Mouse (Mus musculus) CH12.LX (cell line): ENCODE measurements at regions not wholly inside any gene's neighbourhood (a gene's known extent, or its start where the extent isn't known, plus 50 kb on each side); places are given as distances from the start of the nearest gene placed in this dataset.

Source experiments
- DNase-seq: peaks from one replicate; pipeline ENCODE4 v3.0.0-alpha.2; 2013; ENCODE audit errors: extremely low read depth
- H3K27ac ChIP-seq: 2 replicates; pipeline ENCODE4 v1.5.1; 2012; ENCODE audit warnings: low read depth, mild to moderate bottlenecking, control low read depth, moderate library complexity; ENCODE audit not compliant: insufficient read depth
- H3K27me3 ChIP-seq: replicated peaks from 2 replicates; pipeline ENCODE3; 2012; ENCODE audit warnings: inconsistent platforms
- H3K36me3 ChIP-seq, 2 experiments: replicated peaks in 1 of 2; 2 replicates each; pipeline versions ENCODE3 to v1.6.1; 2012; ENCODE audit warnings: inconsistent platforms in 1 of 2, low read length in 1 of 2, mild to moderate bottlenecking in 1 of 2, mixed read lengths in 1 of 2, moderate library complexity in 1 of 2; ENCODE audit not compliant: control insufficient read depth in 1 of 2, insufficient read depth in 1 of 2
- H3K4me1 ChIP-seq, 2 experiments: 2 replicates each; pipeline ENCODE4 v1.6.1; 2012; ENCODE audit warnings: inconsistent platforms in 1 of 2, moderate library complexity in 1 of 2; ENCODE audit not compliant: insufficient read depth in 2 of 2, control insufficient read depth in 1 of 2
- H3K4me2 ChIP-seq: 2 replicates; pipeline ENCODE4 v1.6.1; 2012; ENCODE audit warnings: low read depth, mild to moderate bottlenecking, control low read depth; ENCODE audit not compliant: poor library complexity, insufficient read depth, severe bottlenecking
- H3K4me3 ChIP-seq, 3 experiments: fragments of 150-350 bp in 1 of 3; sonication (generic) in 1 of 3; replicated peaks in 1 of 3; 2 replicates each; pipeline versions ENCODE3 to v1.5.1; 2011 to 2012; ENCODE audit warnings: low read depth in 2 of 3, low read length in 2 of 3, mild to moderate bottlenecking in 2 of 3, moderate library complexity in 2 of 3, control low read depth in 1 of 3, improper control_type of control experiment in 1 of 3, inconsistent platforms in 1 of 3, mixed read lengths in 1 of 3; ENCODE audit not compliant: poor library complexity in 1 of 3
- H3K79me2 ChIP-seq: replicated peaks from 2 replicates; pipeline ENCODE4 v1.6.1; 2012; ENCODE audit warnings: mild to moderate bottlenecking, moderate library complexity; ENCODE audit not compliant: control insufficient read depth, poor library complexity, insufficient read depth, severe bottlenecking; ENCODE audit errors: extremely low read depth
- H3K9ac ChIP-seq: 2 replicates; pipeline ENCODE4 v1.6.1; 2012; ENCODE audit warnings: low read depth, mild to moderate bottlenecking, control low read depth, moderate library complexity; ENCODE audit not compliant: insufficient read depth
- H3K9me3 ChIP-seq: replicated peaks from 2 replicates; pipeline ENCODE3; 2012; ENCODE audit warnings: low read length, inconsistent platforms, mixed read lengths
- BHLHE40 ChIP-seq: IDR thresholded peaks from 2 replicates; pipeline ENCODE4 v1.6.1; 2011; ENCODE audit warnings: mild to moderate bottlenecking, low read depth, low read length, improper control_type of control experiment
- CHD1 ChIP-seq: IDR thresholded peaks from 2 replicates; pipeline ENCODE4 v1.6.1; 2012; ENCODE audit warnings: low read depth, low read length, improper control_type of control experiment, inconsistent platforms
- CHD2 ChIP-seq: IDR thresholded peaks from 2 replicates; pipeline ENCODE4 v1.6.1; 2011; ENCODE audit warnings: low read length, improper control_type of control experiment
- CTCF ChIP-seq, 2 experiments: IDR thresholded peaks in 1 of 2; conservative IDR thresholded peaks in 1 of 2; 2 replicates each; pipeline ENCODE4 v1.5.1; 2011 to 2012; ENCODE audit warnings: low read depth in 2 of 2, low read length in 2 of 2, improper control_type of control experiment in 1 of 2, inconsistent platforms in 1 of 2, mild to moderate bottlenecking in 1 of 2, moderate library complexity in 1 of 2
- ELF1 ChIP-seq: IDR thresholded peaks from 2 replicates; pipeline ENCODE4 v1.6.1; 2014; ENCODE audit warnings: low read depth, mild to moderate bottlenecking, inconsistent platforms, low read length, improper control_type of control experiment
- ETS1 ChIP-seq: conservative IDR thresholded peaks from 2 replicates; pipeline ENCODE4 v1.6.1; 2012; ENCODE audit warnings: low read depth, mild to moderate bottlenecking, inconsistent platforms, low read length, improper control_type of control experiment, moderate library complexity
- GABPA ChIP-seq: IDR thresholded peaks from 2 replicates; pipeline ENCODE4 v1.6.1; 2012; ENCODE audit warnings: low read depth, low read length, improper control_type of control experiment, inconsistent platforms; ENCODE audit not compliant: insufficient replicate concordance
- HCFC1 ChIP-seq: IDR thresholded peaks from 2 replicates; pipeline ENCODE4 v1.6.1; 2012; ENCODE audit warnings: low read depth, mild to moderate bottlenecking, inconsistent platforms, low read length, improper control_type of control experiment
- IRF4 ChIP-seq: IDR thresholded peaks from 2 replicates; pipeline ENCODE4 v1.6.1; 2014; ENCODE audit warnings: low read depth, mild to moderate bottlenecking, inconsistent platforms, low read length, improper control_type of control experiment
- JUN ChIP-seq: IDR thresholded peaks from 2 replicates; pipeline ENCODE4 v1.6.1; 2011; ENCODE audit warnings: low read depth, mild to moderate bottlenecking, low read length, improper control_type of control experiment, moderate library complexity; ENCODE audit not compliant: insufficient read depth
- JUND ChIP-seq: conservative IDR thresholded peaks from 2 replicates; pipeline ENCODE4 v1.6.1; 2011; ENCODE audit warnings: low read depth, low read length, improper control_type of control experiment
- KAT2A ChIP-seq: IDR thresholded peaks from 2 replicates; pipeline ENCODE4 v1.6.1; 2012; ENCODE audit warnings: low read length, improper control_type of control experiment, inconsistent platforms; ENCODE audit not compliant: insufficient replicate concordance
- MAX ChIP-seq: IDR thresholded peaks from 2 replicates; pipeline ENCODE4 v1.6.1; 2011; ENCODE audit warnings: low read length, improper control_type of control experiment
- MEF2A ChIP-seq: IDR thresholded peaks from 2 replicates; pipeline ENCODE4 v1.6.1; 2014; ENCODE audit warnings: low read depth, mild to moderate bottlenecking, inconsistent platforms, low read length, improper control_type of control experiment, borderline replicate concordance
- MYC ChIP-seq: IDR thresholded peaks from 2 replicates; pipeline ENCODE4 v1.6.1; 2011; ENCODE audit warnings: low read depth, mild to moderate bottlenecking, improper control_type of control experiment, low read length
- NRF1 ChIP-seq: IDR thresholded peaks from 2 replicates; pipeline ENCODE4 v1.6.1; 2014; ENCODE audit warnings: low read depth, mild to moderate bottlenecking, inconsistent platforms, low read length, improper control_type of control experiment, moderate library complexity
- PAX5 ChIP-seq: IDR thresholded peaks from 2 replicates; pipeline ENCODE4 v1.6.1; 2012; ENCODE audit warnings: low read length, inconsistent platforms, mixed read lengths
- POLR2A ChIP-seq: IDR thresholded peaks from 2 replicates; pipeline ENCODE4 v1.6.1; 2011; ENCODE audit warnings: low read depth, mild to moderate bottlenecking, improper control_type of control experiment, low read length
- RAD21 ChIP-seq: IDR thresholded peaks from 2 replicates; pipeline ENCODE4 v1.6.1; 2011; ENCODE audit warnings: low read depth, mild to moderate bottlenecking, low read length, improper control_type of control experiment, moderate library complexity
- RCOR1 ChIP-seq: conservative IDR thresholded peaks from 2 replicates; pipeline ENCODE4 v1.6.1; 2012; ENCODE audit warnings: low read depth, mild to moderate bottlenecking, inconsistent platforms, low read length, improper control_type of control experiment
- SIN3A ChIP-seq: IDR thresholded peaks from 2 replicates; pipeline ENCODE4 v1.6.1; 2012; ENCODE audit warnings: low read length, improper control_type of control experiment, inconsistent platforms
- SMC3 ChIP-seq: IDR thresholded peaks from 2 replicates; pipeline ENCODE4 v1.6.1; 2011; ENCODE audit warnings: low read depth, low read length, improper control_type of control experiment
- TBP ChIP-seq: conservative IDR thresholded peaks from 2 replicates; pipeline ENCODE4 v1.6.1; 2011; ENCODE audit warnings: low read depth, low read length, improper control_type of control experiment
- USF1 ChIP-seq: IDR thresholded peaks from 2 replicates; pipeline ENCODE4 v1.6.1; 2014; ENCODE audit warnings: low read depth, mild to moderate bottlenecking, inconsistent platforms, low read length, improper control_type of control experiment
- USF2 ChIP-seq: conservative IDR thresholded peaks from 2 replicates; pipeline ENCODE4 v1.6.1; 2011; ENCODE audit warnings: low read depth, low read length, improper control_type of control experiment
- ZKSCAN1 ChIP-seq: IDR thresholded peaks from 2 replicates; pipeline ENCODE4 v1.6.1; 2012; ENCODE audit warnings: low read depth, inconsistent platforms, low read length, improper control_type of control experiment, borderline replicate concordance
- ZMIZ1 ChIP-seq: IDR thresholded peaks from 2 replicates; pipeline ENCODE4 v1.6.1; 2012; ENCODE audit warnings: low read depth, mild to moderate bottlenecking, inconsistent platforms, low read length, improper control_type of control experiment
- dilution Hi-C: fragments of 300-500 bp; cut with MboI; formaldehyde crosslinking; loops from 2 replicates; pipeline ENCODE4 v1.14.3; 2020; ENCODE audit warnings: low sequenced_read_pairs; ENCODE audit not compliant: extremely low pct_unique_long_range_greater_than_20kb, extremely low pct_ligation_motif_present
- in situ Hi-C: fragments of 300-500 bp; cut with MboI; formaldehyde crosslinking; loops from 3 replicates; pipeline ENCODE4 v1.14.3; 2019; ENCODE audit warnings: low sequenced_read_pairs, low pct_ligation_motif_present, low pct_unique_long_range_greater_than_20kb, mixed read lengths

DNA sequence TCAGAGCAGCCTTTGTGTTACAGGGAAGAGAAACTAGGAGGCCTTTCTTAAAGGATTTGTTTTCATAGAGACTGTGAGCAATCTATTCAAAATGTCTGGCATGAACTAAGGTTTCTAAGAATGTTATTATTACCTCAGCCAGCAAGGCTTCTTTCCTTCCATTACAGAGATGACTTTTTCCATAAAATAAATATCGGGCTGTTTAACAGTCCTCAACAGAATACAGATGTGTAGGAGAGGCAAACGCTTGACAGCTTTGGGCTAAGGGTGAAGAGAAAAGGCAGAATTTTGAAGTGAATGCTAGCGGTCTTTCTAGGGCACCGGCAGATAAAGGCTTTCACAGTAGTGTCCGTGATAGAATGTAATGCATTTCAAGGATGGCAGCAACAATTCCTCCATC is 73.3 kb upstream of the Armcx2 start:
- H3K9me3 ChIP-seq = no peaks in the 10 kb centered on the region
- H3K4me3 ChIP-seq = no peak overlapping the region
- no peak for DNase-seq
- no peak overlapping the region for H3K4me2 ChIP-seq
- no peak overlapping the region for H3K27ac ChIP-seq
- dilution Hi-C loops = no loop called here
- H3K36me3 ChIP-seq = no peaks in the 10 kb centered on the region
- H3K9ac ChIP-seq = no peak overlapping the region
- in situ Hi-C loops = no loop called here
- H3K79me2 ChIP-seq = no peaks in the 10 kb centered on the region
- no peaks in the 10 kb centered on the region for H3K27me3 ChIP-seq
- H3K4me1 ChIP-seq = no peaks in the 10 kb centered on the region; a peak in 1 of 4 replicates
- TF ChIP-seq MYC = no peak
- TF ChIP-seq BHLHE40 = no peak
- no peak for TF ChIP-seq CTCF (conservative IDR thresholded peaks at IDR 0.05 in 1 of 2, IDR thresholded peaks at IDR 0.05 in 1 of 2; ENCODE audit: low read depth in 2 of 2, low read length in 2 of 2)
- no peak for TF ChIP-seq NRF1
- no peak for TF ChIP-seq ZMIZ1

- dilution Hi-C loops = no loop called here
Observed at GRCm38 (mm10) chrX:134879877-134880276, 70.9 kb upstream of the Armcx2 start.

DNA sequence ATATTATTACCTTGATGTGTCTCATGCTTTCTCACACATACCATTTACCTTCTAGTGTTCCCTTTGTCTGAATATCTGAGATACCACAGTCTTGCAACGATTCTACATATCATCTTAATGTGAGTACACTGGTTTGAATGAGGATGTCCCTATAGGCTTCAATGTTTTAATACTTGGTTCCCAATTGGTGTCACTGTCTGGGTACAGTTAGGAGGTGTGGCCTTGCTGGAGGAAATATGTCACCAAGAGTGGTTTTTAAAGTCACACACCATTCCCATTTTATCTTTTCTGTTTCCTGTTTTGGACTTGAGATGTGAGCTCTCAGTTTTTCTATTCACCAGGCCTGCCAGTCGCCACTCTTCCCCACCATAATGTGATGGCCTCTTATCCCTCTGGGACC is 69.8 kb upstream of the Armcx2 start:
- no peak for TF ChIP-seq USF2
- no peak for TF ChIP-seq RAD21
- no peak for TF ChIP-seq ZKSCAN1
- TF ChIP-seq TBP = no peak
- no peak for TF ChIP-seq BHLHE40
- TF ChIP-seq SMC3 = no peak
- TF ChIP-seq RCOR1 = no peak
- no peak for TF ChIP-seq JUN
- TF ChIP-seq SIN3A = no peak
- no peak for TF ChIP-seq CTCF (conservative IDR thresholded peaks at IDR 0.05 in 1 of 2, IDR thresholded peaks at IDR 0.05 in 1 of 2; ENCODE audit: low read depth in 2 of 2, low read length in 2 of 2)
- no peak for TF ChIP-seq GABPA
- no peak for TF ChIP-seq USF1
- TF ChIP-seq ELF1 = no peak
- TF ChIP-seq HCFC1 = no peak
- TF ChIP-seq CHD2 = no peak
- dilution Hi-C loops = no loop called here
- Histone ChIP-seq H3K9ac (no peak overlapping the region), H3K79me2 (no peaks in the 10 kb centered on the region), H3K27ac (no peak overlapping the region), H3K4me3 (no peak overlapping the region), H3K9me3 (no peaks in the 10 kb centered on the region), H3K4me1 (no peaks in the 10 kb centered on the region; a peak in 1 of 4 replicates), H3K36me3 (no peaks in the 10 kb centered on the region), H3K4me2 (no peak overlapping the region), H3K27me3 (no peaks in the 10 kb centered on the region)
- no peak for DNase-seq
- in situ Hi-C loops = no loop called here

More at GRCm38 (mm10) chrX:134879877-134880276, 70.9 kb upstream of the Armcx2 start:
- TF ChIP-seq MEF2A = no peak
- no peak for TF ChIP-seq JUND
- TF ChIP-seq JUN = no peak
- no peak for TF ChIP-seq RAD21
- no peak for TF ChIP-seq IRF4
- no peak for TF ChIP-seq ETS1
- no peak for TF ChIP-seq CTCF (conservative IDR thresholded peaks at IDR 0.05 in 1 of 2, IDR thresholded peaks at IDR 0.05 in 1 of 2; ENCODE audit: low read depth in 2 of 2, low read length in 2 of 2)
- TF ChIP-seq CHD1 = no peak
- TF ChIP-seq USF1 = no peak
- TF ChIP-seq HCFC1 = no peak
- TF ChIP-seq KAT2A = no peak
- no peak for TF ChIP-seq TBP
- TF ChIP-seq GABPA = no peak
- TF ChIP-seq CHD2 = no peak
- no peak for TF ChIP-seq PAX5
- no peak for TF ChIP-seq ZKSCAN1
- TF ChIP-seq POLR2A = no peak
- no peak for TF ChIP-seq MAX
- H3K9ac ChIP-seq = no peak overlapping the region
- H3K4me3 ChIP-seq = no peak overlapping the region
- H3K27ac ChIP-seq = no peak overlapping the region
- in situ Hi-C loops = no loop called here
- H3K4me1 ChIP-seq = no peaks in the 10 kb centered on the region; a peak in 1 of 4 replicates
- H3K27me3 ChIP-seq = no peaks in the 10 kb centered on the region
- H3K36me3 ChIP-seq = no peaks in the 10 kb centered on the region
- peak; percentile 20 for DNase-seq
- H3K9me3 ChIP-seq = no peaks in the 10 kb centered on the region
- H3K79me2 ChIP-seq = no peaks in the 10 kb centered on the region
- peak overlapping the region; percentile 44; the same call in 1 of the 2 replicates for H3K4me2 ChIP-seq
